Mouse (Mus musculus): Measurements from ENCODE around the gene Cd40. TPM values are rescaled to one million over a fixed set of nuclear protein-coding genes. Genes with fewer than 3 reads are reported as not detected.

The Cd40 gene
- 1 to 10 TPM in 1 of 4 experiments, under 1 TPM in 3; 0.22 to 1.0 (median 0.58) TPM for total RNA-seq (2022)

DNA sequence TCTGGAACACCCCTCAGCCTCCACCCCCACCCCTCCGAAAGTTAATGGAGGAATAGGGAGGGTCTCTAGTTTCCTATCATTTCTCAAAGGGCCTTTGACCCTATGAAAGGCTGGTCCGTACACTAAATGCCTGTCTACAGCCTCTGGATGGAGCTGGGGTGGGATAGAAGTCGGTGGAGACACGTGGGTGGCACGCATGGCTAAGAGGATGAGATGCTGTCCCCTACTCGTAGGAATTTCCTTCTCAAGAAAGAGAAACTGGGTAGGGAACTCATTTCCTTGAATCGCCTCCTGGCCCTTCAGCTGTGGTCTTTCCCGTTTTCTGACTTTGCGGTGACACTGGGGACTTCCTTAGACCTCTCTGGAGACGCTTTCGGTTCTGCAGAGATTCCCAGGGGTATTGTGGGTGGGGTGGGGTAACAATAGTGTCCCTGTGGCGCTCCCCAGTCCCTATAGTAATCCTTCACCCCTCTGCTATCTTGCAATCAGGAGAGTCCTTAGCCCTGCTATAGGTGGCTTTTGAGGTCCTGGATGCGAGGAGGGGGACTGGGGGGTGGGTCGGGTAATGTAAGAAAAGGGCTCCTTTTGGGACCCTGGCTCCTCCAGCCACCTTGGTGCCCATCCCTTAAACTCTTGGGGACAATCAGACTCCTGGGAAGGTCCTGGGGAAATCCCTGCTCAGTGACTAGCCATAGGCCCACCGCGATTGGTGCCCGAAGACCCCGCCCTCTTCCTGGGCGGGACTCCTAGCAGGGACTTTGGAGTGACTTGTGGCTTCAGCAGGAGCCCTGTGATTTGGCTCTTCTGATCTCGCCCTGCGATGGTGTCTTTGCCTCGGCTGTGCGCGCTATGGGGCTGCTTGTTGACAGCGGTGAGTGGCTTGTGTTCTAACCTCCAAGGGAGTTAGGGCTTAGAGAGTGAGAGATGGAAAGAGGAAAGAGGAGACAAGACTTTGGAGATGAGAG lies at the start of gene Cd40:
Gene Cd40, plus strand, starts transcription at position 740 of the 965 bp plus-strand sequence.
- no peak for DNase-seq (ENCODE audit: low spot score in 2 of 2)

DNA sequence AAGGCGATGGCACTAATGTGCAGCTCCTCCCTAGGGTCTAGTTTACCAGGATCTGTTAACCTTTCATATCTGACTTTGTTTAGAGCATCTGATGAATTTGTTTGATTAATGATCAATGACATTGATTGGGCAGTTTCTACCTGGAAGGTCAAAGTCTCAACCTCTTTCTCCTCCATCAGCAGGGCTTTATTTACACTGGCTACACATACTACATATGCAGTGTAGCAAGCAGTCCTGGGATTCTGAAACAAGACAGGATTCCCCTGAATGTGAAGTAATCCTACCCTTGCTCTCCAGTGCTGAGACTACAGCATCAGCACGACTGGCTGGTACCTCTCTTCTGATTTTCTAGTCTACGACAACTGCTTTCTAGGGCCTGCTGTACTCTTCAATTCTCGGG lies 48.6 kb upstream of the Cd40 start:
- no peak for DNase-seq (ENCODE audit: low spot score in 2 of 2)

DNA sequence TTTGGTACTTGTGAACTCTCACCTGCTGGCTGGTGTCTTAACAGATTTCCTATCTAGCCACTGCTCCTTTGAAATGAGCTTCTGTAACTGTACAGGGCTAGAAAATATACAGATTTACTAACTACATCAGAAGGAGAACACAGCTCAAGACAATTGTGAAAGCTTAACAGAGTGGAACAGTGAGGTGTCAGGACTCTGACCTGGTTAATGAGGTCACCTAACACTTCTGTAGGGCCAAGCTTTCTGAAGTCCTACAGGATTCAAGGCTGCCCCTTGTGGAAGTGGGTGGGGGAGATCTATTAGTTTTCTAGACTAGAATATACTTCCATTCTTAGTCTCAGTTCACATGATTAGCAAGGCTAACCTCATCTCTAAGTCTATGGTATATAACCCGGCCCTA lies 47.4 kb upstream of the Cd40 start:
- DNase-seq (ENCODE audit: low spot score in 2 of 2) = no peak

DNA sequence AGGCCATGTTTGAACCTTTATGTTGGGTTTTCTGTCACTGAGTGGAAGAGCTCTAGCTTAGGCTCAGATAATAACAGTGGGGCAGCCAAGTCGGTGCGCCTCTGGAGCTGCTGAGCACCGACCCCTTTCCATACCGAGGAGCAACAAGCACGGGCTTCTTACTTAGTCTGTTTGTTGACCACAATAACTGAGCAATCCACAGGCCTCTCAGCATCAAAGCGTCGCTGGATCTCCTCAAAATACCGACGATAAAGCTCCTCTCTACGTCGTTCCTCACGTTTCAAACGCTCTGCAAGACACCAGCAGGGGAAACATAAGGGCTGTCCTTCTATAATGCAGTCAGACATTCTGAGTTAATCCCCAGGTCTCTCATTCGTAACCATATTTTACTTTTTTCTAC lies 46.3 kb upstream of the Cd40 start:
- DNase-seq (ENCODE audit: low spot score in 2 of 2) = no peak

GRCm38 (mm10) chr2:165009581-165009980 lies 45.8 kb upstream of the Cd40 start:
- no peak for DNase-seq (ENCODE audit: low spot score in 2 of 2)

DNA sequence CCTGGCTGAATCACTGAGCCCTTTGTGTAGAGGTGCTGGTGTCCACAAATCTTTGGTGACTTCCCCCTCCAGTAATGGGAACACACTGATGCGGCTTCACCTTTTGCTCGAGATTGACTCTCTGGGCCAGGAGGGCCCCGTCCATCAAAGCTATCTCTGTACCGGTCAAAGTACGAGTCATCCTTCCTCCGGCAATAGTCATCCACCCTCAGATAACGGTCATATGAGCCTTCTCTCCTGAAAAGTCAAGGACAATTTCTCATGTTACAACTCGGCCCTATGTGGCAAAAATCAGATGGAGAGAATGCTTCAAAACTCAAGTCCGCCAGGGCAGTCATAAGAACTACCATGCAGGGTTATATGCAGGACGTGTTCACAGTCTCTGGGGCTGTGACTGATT lies 45.1 kb upstream of the Cd40 start:
- no peak for DNase-seq (ENCODE audit: low spot score in 2 of 2)

DNA sequence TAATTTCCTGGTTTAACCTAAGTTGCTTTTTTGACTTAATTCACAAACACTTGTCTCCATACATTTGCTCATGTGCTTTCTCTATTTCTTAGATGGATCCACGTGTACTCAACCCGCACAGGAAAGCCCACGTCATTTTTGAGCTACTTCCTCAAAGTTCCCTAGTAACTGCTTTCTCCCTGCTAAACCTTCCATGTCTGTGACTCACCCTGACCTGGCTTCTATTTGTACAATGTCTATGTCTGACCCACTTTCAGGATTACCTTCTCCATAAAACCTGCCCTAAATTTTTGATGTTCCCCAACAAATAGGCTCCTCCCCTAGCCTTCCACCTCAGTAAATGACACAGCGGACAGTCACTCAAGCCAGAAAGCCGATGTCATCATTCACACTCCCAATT lies 40.5 kb upstream of the Cd40 start:
- DNase-seq (ENCODE audit: low spot score in 2 of 2) = no peak

GRCm38 (mm10) chr2:165020490-165020889 lies 34.9 kb upstream of the Cd40 start:
- DNase-seq (ENCODE audit: low spot score in 2 of 2) = no peak

DNA sequence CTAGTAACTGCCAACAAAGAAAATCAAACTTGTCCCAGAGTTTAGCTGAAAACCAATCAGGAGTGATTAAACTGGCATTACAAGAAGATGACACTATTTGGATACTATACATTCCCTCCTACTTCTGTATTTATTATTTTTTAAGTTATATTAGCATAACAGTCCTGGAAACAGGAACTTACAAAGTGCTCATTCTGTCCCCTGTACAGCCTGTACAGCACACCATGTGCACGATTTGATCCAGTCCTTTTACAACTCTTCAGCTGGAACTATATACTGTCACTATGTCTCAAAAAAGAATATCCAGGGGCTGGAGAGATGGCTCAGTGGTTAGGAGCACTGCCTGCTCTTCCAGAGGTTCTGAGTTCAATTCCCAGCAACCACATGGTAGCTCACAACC lies 28.3 kb upstream of the Cd40 start:
- DNase-seq (ENCODE audit: low spot score in 2 of 2) = no peak

- DNase-seq (ENCODE audit: low spot score in 2 of 2) = no peak
Measured at GRCm38 (mm10) chr2:165032533-165032932, 22.9 kb upstream of the Cd40 start.

GRCm38 (mm10) chr2:165033306-165033705 lies 22.1 kb upstream of the Cd40 start:
- DNase-seq (ENCODE audit: low spot score in 2 of 2) = no peak

DNA sequence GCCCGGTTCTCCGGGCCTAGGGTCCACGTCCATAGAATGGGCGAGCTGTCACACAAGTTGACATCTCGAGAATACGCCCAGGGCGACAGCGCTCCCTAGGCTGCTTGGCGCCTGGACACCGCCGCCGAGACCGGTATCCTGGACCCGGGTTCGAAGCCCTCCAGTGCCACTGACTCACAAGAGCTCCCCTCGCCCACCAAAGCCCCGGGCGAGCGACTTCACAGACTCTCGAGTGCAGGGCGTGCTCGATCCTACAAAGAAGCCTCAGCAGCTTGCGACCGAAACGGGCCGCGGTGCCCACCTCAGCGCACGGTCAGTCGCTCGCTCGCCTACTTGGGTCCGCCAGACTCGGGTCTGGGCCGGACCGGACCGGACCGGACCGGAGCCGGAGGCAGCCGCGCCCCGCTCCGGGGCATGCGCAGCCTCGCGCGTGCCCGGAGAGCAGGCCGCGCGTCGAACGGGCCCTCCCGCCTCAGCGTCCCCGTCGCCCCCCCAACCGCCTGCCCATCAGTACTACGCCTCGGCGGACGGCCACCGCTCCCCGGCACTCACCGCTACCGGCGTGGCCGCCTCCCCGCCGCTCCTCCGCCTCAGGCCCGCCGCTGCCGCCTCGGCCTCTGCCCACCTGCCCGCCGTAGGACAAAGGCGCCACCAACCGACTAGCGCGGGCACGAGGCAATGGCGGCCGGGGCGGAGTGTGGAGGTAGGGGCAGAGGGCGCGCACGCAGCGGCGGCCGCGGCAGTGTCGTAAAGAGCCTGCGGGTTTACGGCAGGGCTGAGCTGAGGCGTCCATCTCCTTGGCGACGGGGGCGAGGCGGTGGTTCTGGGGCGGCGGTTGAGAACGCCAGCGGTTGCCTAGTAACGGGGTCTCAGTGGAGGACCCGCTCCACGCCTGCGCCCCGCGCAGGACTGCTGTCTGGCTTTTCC lies 21.0 kb upstream of the Cd40 start, which contains the start of gene Ncoa5:
Gene Ncoa5, minus strand, starts transcription at position 737 of the 927 bp plus-strand sequence.
- DNase-seq (ENCODE audit: low spot score in 2 of 2) = peak; percentile 96 to 98

DNA sequence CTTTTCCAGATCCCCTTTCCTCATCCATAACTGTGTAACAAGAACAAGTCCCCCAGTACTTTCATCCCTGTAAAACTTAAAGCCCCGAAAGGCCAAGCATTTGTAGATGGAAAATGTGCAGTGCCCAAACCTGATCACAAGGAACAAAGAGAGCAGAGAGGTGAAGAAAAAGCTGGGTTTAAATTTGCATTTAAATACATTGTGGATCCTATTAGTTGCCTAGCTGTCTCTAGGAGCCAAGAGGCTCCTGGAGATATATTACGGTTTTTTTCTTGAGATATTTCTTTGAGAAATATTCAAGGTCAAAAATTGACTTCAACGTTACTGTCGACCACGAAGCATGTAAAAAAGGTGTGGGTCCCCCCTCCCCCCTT lies 20.4 kb upstream of the Cd40 start:
- no peak for DNase-seq (ENCODE audit: low spot score in 2 of 2)

DNA sequence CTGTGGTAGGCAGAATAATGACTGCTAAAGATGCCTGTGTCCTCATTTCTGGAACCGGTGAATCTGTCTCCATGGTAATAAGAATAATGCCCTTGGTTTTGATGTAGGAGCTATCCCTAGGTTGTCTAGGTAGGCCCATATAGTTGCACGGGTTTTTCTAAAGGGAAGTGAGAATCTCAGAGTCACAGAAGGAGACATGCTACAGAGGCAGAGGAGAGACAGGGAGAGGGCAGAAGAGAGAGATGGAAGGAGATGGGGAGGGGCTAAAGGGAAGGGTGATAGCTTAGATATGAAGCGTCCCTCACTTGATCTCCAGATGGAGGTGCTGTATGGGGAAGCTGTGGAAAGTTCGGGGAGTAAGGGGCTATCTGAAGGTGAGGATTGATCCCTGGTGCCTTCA lies 18.0 kb upstream of the Cd40 start:
- DNase-seq (ENCODE audit: low spot score in 2 of 2) = no peak

- DNase-seq (ENCODE audit: low spot score in 2 of 2) = no peak
Measured at GRCm38 (mm10) chr2:165042126-165042525, 13.3 kb upstream of the Cd40 start.

DNA sequence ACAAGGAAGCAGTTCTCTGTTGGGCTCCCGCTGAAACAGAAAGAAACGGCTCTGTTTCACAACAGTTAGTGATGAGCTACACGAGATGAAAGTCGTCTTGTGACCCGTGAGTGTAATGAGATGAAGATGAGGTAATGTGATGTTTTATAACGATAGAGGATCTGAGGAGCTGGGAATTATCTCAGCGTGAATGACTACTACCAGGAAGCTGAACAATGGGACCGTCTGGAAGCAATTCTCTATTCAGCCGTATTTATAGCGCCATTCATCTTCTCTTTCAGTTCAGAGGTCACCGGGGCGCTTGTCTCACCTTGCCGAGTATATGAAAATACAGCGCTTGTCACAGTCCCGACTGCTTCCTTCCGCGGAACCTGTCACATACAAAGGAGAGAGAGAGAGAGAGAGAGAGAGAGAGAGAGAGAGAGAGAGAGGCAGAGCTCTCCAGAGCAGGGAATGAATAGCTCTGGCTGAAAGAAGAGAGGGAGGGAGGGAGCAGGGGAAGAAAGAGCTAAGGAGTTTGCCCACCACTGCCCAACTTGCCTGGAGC lies 12.3 kb upstream of the Cd40 start:
- no peak for DNase-seq (ENCODE audit: low spot score in 2 of 2)

- DNase-seq (ENCODE audit: low spot score in 2 of 2) = no peak
Measured at GRCm38 (mm10) chr2:165043729-165044128, 11.7 kb upstream of the Cd40 start.

DNA sequence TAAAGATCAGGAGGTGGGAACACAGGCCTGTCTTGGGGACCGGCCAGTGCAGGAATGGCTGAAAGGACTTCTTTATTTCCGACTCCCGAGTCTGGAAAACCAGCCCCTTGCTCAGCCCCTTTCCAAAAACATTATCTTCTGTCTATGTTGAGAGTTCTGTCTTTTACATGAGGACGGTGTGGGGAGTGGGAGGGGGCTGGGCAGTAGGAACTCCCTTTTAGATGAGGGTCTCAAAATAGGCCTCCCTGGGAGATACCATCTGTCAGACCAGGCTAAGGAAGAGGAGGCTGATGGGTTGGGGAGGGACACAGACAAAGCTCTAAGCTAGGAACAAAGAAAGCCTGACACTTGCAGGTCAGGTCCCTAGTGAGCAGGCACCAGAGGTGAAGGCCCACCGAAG lies 6.4 kb upstream of the Cd40 start:
- no peak for DNase-seq (ENCODE audit: low spot score in 2 of 2)

DNA sequence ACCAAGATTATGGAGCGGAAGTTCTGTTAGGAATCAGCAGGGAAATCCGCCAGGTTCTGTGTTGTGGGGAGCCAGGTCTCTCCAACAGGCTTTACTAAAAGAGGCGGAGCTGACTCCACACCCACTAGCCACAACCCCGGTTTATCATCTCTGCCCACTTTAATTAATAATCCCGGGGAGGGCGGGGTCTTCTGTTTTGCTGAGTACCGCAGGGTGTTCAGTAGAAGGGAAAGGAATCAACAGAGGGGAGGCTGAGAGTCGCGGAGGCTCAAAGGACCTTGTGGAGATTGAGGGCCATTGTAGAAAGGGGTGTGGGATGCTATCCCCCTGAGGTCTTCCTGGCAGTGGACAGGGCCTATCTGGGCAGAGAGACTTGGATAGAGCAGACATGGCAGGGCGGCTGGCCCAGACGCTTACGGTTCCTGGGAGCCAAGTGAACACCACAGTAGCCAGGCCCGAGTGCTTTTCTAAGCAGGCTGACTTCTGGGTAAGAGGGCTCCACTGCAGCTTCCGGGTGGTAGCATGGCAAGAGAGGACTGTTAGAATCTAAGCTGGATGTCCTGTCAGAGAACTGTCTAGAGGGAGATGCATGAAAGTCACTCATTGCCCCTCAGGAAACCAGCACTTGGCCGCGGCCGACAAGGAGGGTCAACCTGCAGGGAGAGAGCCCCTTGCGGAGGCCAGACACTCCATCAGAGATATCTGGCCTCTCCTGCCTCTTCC lies 4.4 kb upstream of the Cd40 start:
- no peak for DNase-seq (ENCODE audit: low spot score in 2 of 2)

DNA sequence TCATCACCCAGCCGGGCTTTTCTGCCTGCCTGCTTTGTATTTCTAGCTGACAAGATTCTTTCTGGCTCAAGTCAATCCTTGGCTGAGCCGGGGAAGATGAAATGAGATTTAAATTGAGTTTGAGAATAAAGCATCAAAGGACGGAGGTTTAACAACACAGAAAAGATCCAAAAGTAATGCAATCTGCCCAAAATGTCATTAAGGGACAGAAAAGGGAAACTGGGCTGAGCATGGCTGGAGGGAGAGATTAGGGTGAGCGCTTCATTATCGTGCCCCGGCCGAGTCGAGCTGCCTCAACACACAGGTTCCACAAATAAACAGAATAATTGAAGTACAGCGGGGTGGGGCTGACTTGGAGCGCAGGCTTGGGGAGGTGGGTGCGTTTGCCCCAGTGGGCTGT lies 3.9 kb upstream of the Cd40 start:
- DNase-seq (ENCODE audit: low spot score in 2 of 2) = no peak

- DNase-seq (ENCODE audit: low spot score in 2 of 2) = no peak
Measured at GRCm38 (mm10) chr2:165055905-165056304, 478 bp downstream of the Cd40 start.
